Mouse (Mus musculus) liver, adult 2 months (tissue): ENCODE measurements at regions not wholly inside any gene's neighbourhood (a gene's known extent, or its start where the extent isn't known, plus 50 kb on each side); places are given as distances from the start of the nearest gene placed in this dataset.

Source experiments
- CTCF ChIP-seq: fragments of 200-500 bp; IDR thresholded peaks from 2 replicates; pipeline ENCODE4 v1.5.1; 2011; ENCODE audit warnings: low read depth, low read length, control low read depth
- POLR2A ChIP-seq: fragments of 200-500 bp; IDR thresholded peaks from 2 replicates; pipeline ENCODE4 v1.6.1; 2011; ENCODE audit warnings: low read length, control low read depth; ENCODE audit not compliant: insufficient read depth; ENCODE audit errors: extremely low read depth

DNA sequence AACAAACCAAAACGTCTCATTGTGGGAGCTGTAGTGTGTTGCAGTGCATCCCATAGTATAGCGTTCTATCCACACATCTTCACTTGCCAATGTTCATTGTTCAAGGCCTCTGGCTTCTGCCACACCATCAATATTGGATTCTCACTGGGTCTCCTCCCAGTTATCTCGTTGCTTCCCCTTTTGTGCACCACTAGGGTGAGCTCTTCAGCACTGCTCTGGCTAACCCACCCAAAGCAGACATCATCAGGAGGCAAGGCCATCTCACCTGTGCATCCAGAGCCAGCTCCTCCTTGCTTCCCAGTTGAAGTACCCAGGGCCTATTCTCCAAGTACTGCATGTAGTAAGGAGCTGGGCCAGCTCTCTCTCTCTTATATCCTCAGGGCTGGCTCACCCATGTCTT lies 77.0 kb upstream of the Foxa2 start:
- TF ChIP-seq CTCF = no peak
- TF ChIP-seq POLR2A = no peak
